Mouse (Mus musculus) E14TG2a.4 (cell line): ENCODE data around the gene Zbtb9.

ENCODE experiments used
- CTCF ChIP-seq: conservative IDR thresholded peaks from 2 replicates; pipeline ENCODE4 v1.5.1; 2014; ENCODE audit warnings: low read length
- NANOG ChIP-seq: IDR thresholded peaks from 2 replicates; pipeline ENCODE4 v1.6.1; 2014; ENCODE audit warnings: borderline replicate concordance, low read length, mixed read lengths
- POU5F1 ChIP-seq: IDR thresholded peaks from 2 replicates; pipeline ENCODE4 v1.6.1; 2014; ENCODE audit warnings: low read length, borderline replicate concordance

DNA sequence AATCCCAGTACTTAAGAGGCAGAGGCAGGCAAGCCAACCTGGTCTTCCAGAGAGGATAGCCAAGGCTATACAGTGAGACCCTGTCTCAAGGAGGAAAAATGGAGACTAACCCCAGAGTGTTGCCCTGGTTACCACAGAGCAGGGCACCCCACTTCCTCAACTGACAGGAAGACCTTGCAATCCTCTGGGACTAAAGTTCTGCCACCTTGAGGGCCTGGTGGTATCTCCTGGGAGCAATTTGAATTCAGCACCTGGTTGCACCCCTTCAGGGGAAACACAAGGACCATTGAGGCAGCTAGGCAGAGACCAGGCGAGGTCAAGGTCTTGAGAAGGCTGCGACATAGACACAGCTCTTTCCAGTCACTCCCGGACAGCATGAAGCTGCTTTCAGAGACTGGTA, 53.0 kb downstream of the Zbtb9 start:
- TF ChIP-seq CTCF (no peak), POU5F1 (no peak), NANOG (no peak)
